In genomic region chr5:124540383-124540786, GRCm38 (mm10) we compare ENCODE assay signal across 8 mouse cellular contexts. TPM values are rescaled to one million over a fixed set of nuclear protein-coding genes. Genes with fewer than 3 reads are reported as not detected.
DNase-seq lines count a peak whose midpoint lies in the region; ATAC-seq and TF ChIP-seq lines count a peak whose summit lies in the region.

TSS of gene Tmed2 (plus strand) at chr5:124540695.

- peak within 1 kb of the TSS; percentile 93 for H3K27ac ChIP-seq in gastrocnemius, adult 2 months
- H3K27ac ChIP-seq in hindbrain, postnatal 0 days = peak within 1 kb of the TSS; percentile 78
- H3K27ac ChIP-seq in left cerebral cortex, adult 2 months = peak within 1 kb of the TSS; percentile 56

- H3K9ac ChIP-seq in hindbrain, postnatal 0 days (replicated peaks; ENCODE audit: low read length) = peak within 1 kb of the TSS; percentile 66

- intact Hi-C loops in gastrocnemius, adult 2 months (cut with DNase I) = no loop called here
- intact Hi-C loops in left cerebral cortex, adult 2 months (cut with DNase I) = no loop called here

- DNase-seq in ZHBTc4 (ENCODE audit: low read depth, low spot score) = peak; percentile 98
- peak; percentile 97 for DNase-seq in gastrocnemius, adult 2 months
- peak; percentile 99 for DNase-seq in hindbrain, postnatal 0 days (ENCODE audit: low spot score)
- DNase-seq in left cerebral cortex, adult 2 months (ENCODE audit: extremely low spot score in 1 of 2, low spot score in 2 of 2) = peak; percentile 97 to 98
- peak; percentile 96 to 98 for DNase-seq in right cerebral cortex, adult 2 months (ENCODE audit: low spot score in 2 of 2)
- peak; percentile 95 for DNase-seq in urinary bladder, postnatal 14 days (ENCODE audit: low spot score)

- H3K4me1 ChIP-seq in hindbrain, postnatal 0 days (ENCODE audit: insufficient read depth, low read length) = no peaks in the 10 kb centered on the region; the same call in 1 of the 2 replicates

- ATAC-seq in common myeloid progenitor, adult 5-6 weeks (replicated peaks; ENCODE audit: low read depth, poor library complexity, severe bottlenecking) = peak; percentile 92
- peak; percentile 97 for ATAC-seq in hindbrain, postnatal 0 days
- peak; percentile 94 for ATAC-seq in megakaryocyte, adult 5-6 weeks (ENCODE audit: poor library complexity, severe bottlenecking)

- under 1% methylated on average over 33 of the region's 35 CpGs for WGBS in hindbrain, postnatal 0 days

- peaks cover 11% of the 10 kb centered on the region; the same call in 1 of the 2 replicates for H3K36me3 ChIP-seq in hindbrain, postnatal 0 days (ENCODE audit: insufficient read depth, low read length)

- H3K4me2 ChIP-seq in hindbrain, postnatal 0 days (ENCODE audit: low read depth, low read length) = peak within 1 kb of the TSS; percentile 68

- H3K27me3 ChIP-seq in hindbrain, postnatal 0 days (ENCODE audit: insufficient read depth, low read length) = no peaks in the 10 kb centered on the region

- H3K4me3 ChIP-seq in gastrocnemius, adult 2 months = peak within 1 kb of the TSS; percentile 95
- peak within 1 kb of the TSS; percentile 63 for H3K4me3 ChIP-seq in hindbrain, postnatal 0 days (ENCODE audit: low read length)
- H3K4me3 ChIP-seq in left cerebral cortex, adult 2 months = peak within 1 kb of the TSS; percentile 82

- TF ChIP-seq CTCF in gastrocnemius, adult 2 months (IDR thresholded peaks at IDR 0.05) = peak; percentile 48
- peak; percentile 53 for TF ChIP-seq CTCF in hindbrain, postnatal 0 days (IDR thresholded peaks at IDR 0.05; ENCODE audit: low read depth)
- TF ChIP-seq CTCF in left cerebral cortex, adult 2 months (IDR thresholded peaks at IDR 0.05) = peak; percentile 42

- H3K9me3 ChIP-seq in hindbrain, postnatal 0 days (ENCODE audit: low read length) = no peaks in the 10 kb centered on the region

RNA-seq across cellular contexts. Expression of gene Tmed2, which starts in this region (rescaled TPM):
- 643 and 733 TPM in 2 replicates for total RNA-seq in common myeloid progenitor, adult 5-6 weeks (2017)
- total RNA-seq in gastrocnemius, adult 2 months (2021) = 100 to 1,000 TPM; 144 to 170 TPM
- total RNA-seq in hindbrain, postnatal 0 days (2014; rRNA removed) = 206 and 219 TPM in 2 replicates
- polyA plus RNA-seq in hindbrain, postnatal 0 days (2015; fragmentation: Nextera tagmentation; extraction: Ambion mirVana) = 329 and 332 TPM in 2 replicates
- total RNA-seq in left cerebral cortex, adult 2 months (2021) = 10 to 100 TPM; 95.4 to 98.9 TPM
- total RNA-seq in megakaryocyte, adult 5-6 weeks (2015) = 561 and 605 TPM in 2 replicates
- 974 and 1,002 TPM in 2 replicates for total RNA-seq in megakaryocyte, adult 5-6 weeks (2017)

Comparison
In these comparisons a context has a peak if more than half of its experiments do, and no peak if none do; other contexts are left out.
1. Peak in every context shown above with its lines: DNase-seq, ATAC-seq, H3K4me3 ChIP-seq and H3K27ac ChIP-seq.